Mouse (Mus musculus): ENCODE data around the gene Tldc1. TPM values are rescaled to one million over a fixed set of nuclear protein-coding genes. Genes with fewer than 3 reads are reported as not detected.

The Tldc1 gene
- 11.8 and 12.8 TPM in 2 replicates for polyA plus RNA-seq (2015; fragmentation: Nextera tagmentation; extraction: Ambion mirVana)

DNA sequence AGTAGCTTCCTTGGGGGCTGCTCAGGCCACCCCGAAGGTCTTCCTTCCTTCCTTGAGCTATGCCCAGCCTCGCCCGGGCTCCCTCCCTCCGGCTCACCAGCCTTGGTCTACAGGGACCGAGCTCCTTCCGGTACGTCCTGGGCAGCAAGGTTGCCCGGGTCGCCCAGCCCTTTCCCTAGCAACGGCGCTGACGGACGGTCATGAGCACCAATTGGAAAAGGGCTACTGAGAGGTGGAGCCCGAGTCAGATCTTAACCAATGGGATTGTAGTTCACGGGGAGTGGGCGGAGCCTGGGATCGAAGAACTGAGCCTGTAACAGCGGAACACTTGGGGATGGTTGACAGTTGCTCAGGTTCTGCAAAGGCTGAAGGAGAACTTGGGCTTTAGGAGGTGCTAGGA, at the start of gene Tldc1:
Gene Tldc1 (minus strand): TSS at position 154 of the 400 bp plus-strand sequence.
- ATAC-seq (ENCODE audit: low FRiP score): peak; percentile 96
- Histone ChIP-seq H3K9ac (peak within 1 kb of the TSS; percentile 83), H3K27ac (peak within 1 kb of the TSS; percentile 92), H3K27me3 (no peaks in the 10 kb centered on the region), H3K4me2 (peak within 1 kb of the TSS; percentile 95), H3K4me3 (peak within 1 kb of the TSS; percentile 65), H3K4me1 (replicated peaks) (peaks cover 23% of the 10 kb centered on the region), H3K9me3 (no peaks in the 10 kb centered on the region), H3K36me3 (no peaks in the 10 kb centered on the region)
- WGBS: under 1% methylated on average over 18 of the region's 18 CpGs

- Histone ChIP-seq H3K4me3 (no peak overlapping the region), H3K4me2 (no peak overlapping the region), H3K27ac (peak overlapping the region; percentile 82; the same call in 1 of the 2 replicates), H3K9ac (no peak overlapping the region), H3K4me1 (replicated peaks) (peaks cover 82% of the 10 kb centered on the region), H3K27me3 (no peaks in the 10 kb centered on the region), H3K36me3 (peaks cover 2% of the 10 kb centered on the region; the same call in 1 of the 2 replicates), H3K9me3 (no peaks in the 10 kb centered on the region)
- 43% methylated on average over 4 of the region's 4 CpGs for WGBS
- ATAC-seq (ENCODE audit: low FRiP score): no peak
Observed at GRCm38 (mm10) chr8:119827721-119828153, 49.5 kb upstream of the Tldc1 start.

DNA sequence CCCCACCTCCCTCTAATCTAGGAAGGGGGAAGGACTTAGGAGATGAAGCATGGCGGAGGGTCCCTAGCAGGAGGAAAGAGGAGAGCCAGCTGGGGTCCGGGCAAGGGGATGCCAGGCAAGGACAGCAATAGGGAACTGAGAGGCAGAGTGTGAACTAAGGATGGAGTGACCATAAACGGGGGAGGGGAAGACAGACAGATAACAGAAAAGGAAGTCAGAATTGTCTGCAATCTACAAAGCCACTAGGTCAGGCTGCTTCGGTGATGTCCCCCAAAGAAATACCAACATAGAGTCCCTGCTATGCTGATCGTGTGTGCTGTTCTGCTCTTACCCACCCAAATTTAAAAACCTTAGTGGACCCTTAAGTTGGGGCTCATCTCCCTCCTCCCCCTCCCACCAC, 48.8 kb upstream of the Tldc1 start:
- no peaks in the 10 kb centered on the region for H3K27me3 ChIP-seq
- H3K9me3 ChIP-seq: no peaks in the 10 kb centered on the region
- no peak overlapping the region for H3K9ac ChIP-seq
- H3K4me1 ChIP-seq (replicated peaks): peaks cover 74% of the 10 kb centered on the region
- WGBS: 81% methylated on average over 5 of the region's 5 CpGs
- peaks cover 9% of the 10 kb centered on the region for H3K36me3 ChIP-seq
- no peak for ATAC-seq (ENCODE audit: low FRiP score)
- H3K4me3 ChIP-seq: no peak overlapping the region
- no peak overlapping the region for H3K27ac ChIP-seq
- H3K4me2 ChIP-seq: no peak overlapping the region

GRCm38 (mm10) chr8:119825950-119826730, 47.9 kb upstream of the Tldc1 start:
- Histone ChIP-seq H3K27ac (no peak overlapping the region), H3K9ac (no peak overlapping the region), H3K4me3 (no peak overlapping the region), H3K36me3 (peaks cover 17% of the 10 kb centered on the region), H3K27me3 (no peaks in the 10 kb centered on the region), H3K9me3 (no peaks in the 10 kb centered on the region), H3K4me1 (replicated peaks) (peaks cover 66% of the 10 kb centered on the region), H3K4me2 (no peak overlapping the region)
- no peak for ATAC-seq (ENCODE audit: low FRiP score)
- 89% methylated on average over 19 of the region's 19 CpGs for WGBS

DNA sequence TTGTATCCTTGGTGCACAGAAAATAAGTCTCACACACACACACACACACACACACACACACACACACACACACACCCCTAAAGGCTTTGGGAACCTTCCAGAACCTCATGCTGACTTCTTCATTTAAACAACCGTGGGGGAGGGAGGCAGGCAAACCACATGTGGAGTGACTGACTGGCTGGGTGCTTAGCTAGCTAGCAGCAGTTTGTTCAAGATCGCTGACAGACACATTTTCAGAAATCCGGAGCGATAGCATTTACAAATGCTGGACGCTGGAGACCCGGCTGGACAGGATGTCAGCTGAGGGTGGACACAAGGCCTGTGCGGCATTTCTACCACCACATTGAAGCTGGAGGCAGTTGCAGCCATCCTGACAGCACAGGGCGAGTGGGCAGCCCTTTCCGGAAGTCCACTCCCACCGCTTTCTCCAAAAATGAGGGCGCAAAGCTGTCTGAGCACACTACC, 46.6 kb upstream of the Tldc1 start:
- H3K9me3 ChIP-seq: no peaks in the 10 kb centered on the region
- peaks cover 57% of the 10 kb centered on the region for H3K4me1 ChIP-seq (replicated peaks)
- H3K4me3 ChIP-seq: no peak overlapping the region
- WGBS: 81% methylated on average over 11 of the region's 11 CpGs
- no peaks in the 10 kb centered on the region for H3K27me3 ChIP-seq
- ATAC-seq (ENCODE audit: low FRiP score): no peak
- no peak overlapping the region for H3K27ac ChIP-seq
- peaks cover 29% of the 10 kb centered on the region for H3K36me3 ChIP-seq
- no peak overlapping the region for H3K9ac ChIP-seq
- no peak overlapping the region for H3K4me2 ChIP-seq

GRCm38 (mm10) chr8:119824100-119824499, 45.9 kb upstream of the Tldc1 start:
- Histone ChIP-seq H3K27me3 (no peaks in the 10 kb centered on the region), H3K9me3 (no peaks in the 10 kb centered on the region)
- WGBS: 55% methylated on average over 4 of the region's 4 CpGs

GRCm38 (mm10) chr8:119823278-119823677, 45.1 kb upstream of the Tldc1 start:
- Histone ChIP-seq H3K27ac (no peak overlapping the region), H3K9ac (no peak overlapping the region), H3K4me2 (no peak overlapping the region), H3K9me3 (no peaks in the 10 kb centered on the region), H3K4me1 (replicated peaks) (peaks cover 47% of the 10 kb centered on the region), H3K27me3 (no peaks in the 10 kb centered on the region), H3K36me3 (peaks cover 43% of the 10 kb centered on the region), H3K4me3 (no peak overlapping the region)
- no peak for ATAC-seq (ENCODE audit: low FRiP score)
- WGBS: 97% methylated on average over 9 of the region's 9 CpGs

More at GRCm38 (mm10) chr8:119824100-119824499, 45.9 kb upstream of the Tldc1 start:
- peak overlapping the region; percentile 23; the same call in 1 of the 2 replicates for H3K27ac ChIP-seq
- H3K9ac ChIP-seq: no peak overlapping the region
- no peak for ATAC-seq (ENCODE audit: low FRiP score)
- H3K4me1 ChIP-seq (replicated peaks): peaks cover 55% of the 10 kb centered on the region
- H3K4me3 ChIP-seq: no peak overlapping the region
- H3K4me2 ChIP-seq: no peak overlapping the region
- peaks cover 36% of the 10 kb centered on the region for H3K36me3 ChIP-seq

DNA sequence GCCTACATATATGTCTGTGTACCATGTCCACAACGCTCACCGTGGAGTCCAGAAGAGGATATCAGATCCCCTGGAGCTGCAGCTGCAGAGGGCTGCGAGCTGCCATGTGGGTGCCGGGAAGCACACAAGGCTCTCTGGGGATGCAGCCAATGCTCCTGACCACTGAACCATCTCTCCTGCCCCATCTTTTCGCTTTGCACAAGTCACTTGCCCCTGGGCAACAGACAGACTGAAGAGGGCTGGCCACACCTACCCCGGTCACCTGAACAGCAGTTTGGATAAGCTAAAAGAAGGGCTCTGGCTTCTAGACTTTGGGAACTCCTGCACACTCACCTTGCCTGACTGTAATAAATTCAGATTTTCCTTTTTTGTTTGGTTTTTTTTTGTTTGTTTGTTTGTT, 43.5 kb upstream of the Tldc1 start:
- peaks cover 44% of the 10 kb centered on the region for H3K36me3 ChIP-seq
- H3K4me2 ChIP-seq: no peak overlapping the region
- H3K9me3 ChIP-seq: no peaks in the 10 kb centered on the region
- ATAC-seq (ENCODE audit: low FRiP score): no peak
- no peak overlapping the region for H3K4me3 ChIP-seq
- WGBS: 93% methylated on average over 6 of the region's 6 CpGs
- H3K27ac ChIP-seq: no peak overlapping the region
- no peaks in the 10 kb centered on the region for H3K27me3 ChIP-seq
- no peak overlapping the region for H3K9ac ChIP-seq
- H3K4me1 ChIP-seq (replicated peaks): peaks cover 42% of the 10 kb centered on the region

DNA sequence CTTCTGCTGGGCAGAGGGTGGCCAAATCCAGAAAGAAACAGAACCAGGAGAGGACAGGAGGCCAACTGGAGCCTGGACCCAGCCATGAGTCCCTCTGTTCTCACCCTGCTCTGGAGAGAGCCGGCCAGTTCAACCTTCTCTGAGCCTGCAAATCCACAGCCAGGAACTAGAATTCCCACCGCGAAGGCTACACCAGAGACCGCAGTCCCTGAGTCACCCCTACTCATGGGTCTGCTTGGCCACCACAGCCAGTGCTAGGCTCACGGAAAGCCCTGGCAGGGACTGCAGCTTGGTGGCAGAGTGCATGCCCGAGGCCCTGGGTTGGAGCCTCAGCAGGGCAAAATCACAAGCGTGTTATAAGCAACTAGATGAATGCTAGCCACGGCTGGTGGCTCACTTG, 41.8 kb upstream of the Tldc1 start:
- WGBS: 95% methylated on average over 8 of the region's 8 CpGs
- H3K36me3 ChIP-seq: peaks cover 59% of the 10 kb centered on the region
- no peak overlapping the region for H3K4me2 ChIP-seq
- no peaks in the 10 kb centered on the region for H3K9me3 ChIP-seq
- H3K4me1 ChIP-seq (replicated peaks): peaks cover 38% of the 10 kb centered on the region
- H3K27me3 ChIP-seq: no peaks in the 10 kb centered on the region
- ATAC-seq (ENCODE audit: low FRiP score): no peak
- no peak overlapping the region for H3K4me3 ChIP-seq
- H3K9ac ChIP-seq: no peak overlapping the region
- H3K27ac ChIP-seq: 0 out of 2 replicates have a peak overlapping the region, but pooled peaks have one; percentile 23

- Histone ChIP-seq H3K9ac (no peak overlapping the region), H3K36me3 (peaks cover 66% of the 10 kb centered on the region), H3K4me2 (no peak overlapping the region), H3K27me3 (no peaks in the 10 kb centered on the region), H3K4me3 (no peak overlapping the region), H3K27ac (0 out of 2 replicates have a peak overlapping the region, but pooled peaks have one; percentile 23), H3K4me1 (replicated peaks) (peaks cover 34% of the 10 kb centered on the region), H3K9me3 (no peaks in the 10 kb centered on the region)
- ATAC-seq (ENCODE audit: low FRiP score): no peak
- WGBS: 63% methylated on average over 7 of the region's 7 CpGs
Observed at GRCm38 (mm10) chr8:119819316-119819715, 41.1 kb upstream of the Tldc1 start.

DNA sequence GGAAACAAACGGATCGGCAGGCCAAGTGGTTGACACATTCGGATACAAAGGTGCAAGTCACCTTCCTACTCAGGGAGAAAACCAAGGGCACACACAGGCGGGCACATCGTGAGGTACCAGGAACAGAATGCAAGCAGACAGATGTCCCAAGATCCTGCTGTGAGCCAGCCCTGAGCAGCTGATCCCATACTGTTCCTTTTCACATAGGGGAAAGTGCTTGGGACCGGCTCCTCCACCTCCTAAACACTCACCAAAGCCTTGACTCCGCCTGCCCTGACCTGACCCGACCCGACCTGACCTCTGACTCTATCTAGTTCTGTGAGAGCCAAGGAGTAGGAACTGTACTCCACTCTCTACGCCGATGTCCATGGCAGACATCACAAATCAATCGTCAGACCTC, 39.2 kb upstream of the Tldc1 start:
- Histone ChIP-seq H3K4me3 (no peak overlapping the region), H3K4me1 (replicated peaks) (peaks cover 43% of the 10 kb centered on the region), H3K9ac (no peak overlapping the region), H3K27ac (peak overlapping the region; percentile 48; the same call in 1 of the 2 replicates), H3K4me2 (no peak overlapping the region), H3K36me3 (peaks cover 65% of the 10 kb centered on the region), H3K9me3 (no peaks in the 10 kb centered on the region), H3K27me3 (no peaks in the 10 kb centered on the region)
- 31% methylated on average over 12 of the region's 12 CpGs for WGBS
- no peak for ATAC-seq (ENCODE audit: low FRiP score)

DNA sequence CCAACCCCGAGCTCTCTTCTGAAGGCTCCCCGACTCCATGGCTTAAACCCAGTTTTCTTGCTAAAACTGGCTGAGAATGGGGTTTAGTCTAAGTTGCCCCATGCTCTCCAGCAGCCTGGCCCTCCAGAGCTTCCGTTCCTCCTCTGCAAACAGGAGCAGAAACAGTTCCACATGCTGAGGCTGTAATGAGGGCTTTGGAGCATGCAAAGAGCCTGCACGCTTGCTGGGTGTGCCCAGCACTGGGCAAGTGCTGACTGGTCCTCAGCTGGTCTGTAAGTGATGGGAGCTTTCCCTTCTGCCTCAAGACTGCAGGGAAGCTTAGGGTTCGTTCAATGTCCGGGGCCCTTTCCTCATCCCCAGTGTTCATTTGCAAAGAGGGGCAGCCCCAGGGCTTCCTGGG, 38.0 kb upstream of the Tldc1 start:
- Histone ChIP-seq H3K4me1 (replicated peaks) (peaks cover 56% of the 10 kb centered on the region), H3K27ac (no peak overlapping the region; the same call in 1 of the 2 replicates)
- WGBS: 73% methylated on average over 6 of the region's 6 CpGs

More for the DNA sequence above, 38.0 kb upstream of the Tldc1 start:
- H3K9me3 ChIP-seq: no peaks in the 10 kb centered on the region
- no peak overlapping the region for H3K4me3 ChIP-seq
- no peaks in the 10 kb centered on the region for H3K27me3 ChIP-seq
- H3K36me3 ChIP-seq: peaks cover 54% of the 10 kb centered on the region
- H3K4me2 ChIP-seq: no peak overlapping the region
- no peak overlapping the region for H3K9ac ChIP-seq
- no peak for ATAC-seq (ENCODE audit: low FRiP score)
